Mouse (Mus musculus): ENCODE results near the gene 1700001P01Rik. TPM values are rescaled to one million over a fixed set of nuclear protein-coding genes. Genes with fewer than 3 reads are reported as not detected.

1700001P01Rik gene
- total and polyA plus RNA-seq, 2 experiments from 2014 or later, result not detected

DNA sequence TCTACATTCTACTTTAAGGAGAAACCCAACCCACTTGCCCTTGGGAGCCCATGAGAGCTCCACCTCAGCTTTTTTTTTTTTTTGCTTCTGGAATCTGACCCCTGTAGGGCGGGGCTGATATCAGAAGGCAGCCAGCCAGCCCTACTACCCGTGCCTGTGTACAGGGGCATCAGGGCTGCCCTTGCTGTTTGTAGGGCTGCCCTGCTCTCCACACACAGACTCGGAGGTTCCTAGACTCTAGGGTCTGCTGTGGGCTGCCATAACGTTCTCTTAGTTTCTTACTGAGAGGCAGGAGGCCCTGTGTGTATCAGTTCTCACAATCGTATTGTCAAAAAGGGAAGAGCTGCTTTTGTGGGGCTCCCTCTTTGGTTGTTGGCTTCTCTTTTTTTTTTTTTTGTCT is 41.7 kb upstream of the 1700001P01Rik start:
- Histone ChIP-seq H3K4me3 (ENCODE audit: low read depth, low read length) (no peak overlapping the region), H3K4me1 (ENCODE audit: insufficient read depth, low read length) (peaks cover 15% of the 10 kb centered on the region), H3K27ac (ENCODE audit: low read depth, low read length) (no peak overlapping the region), H3K27me3 (ENCODE audit: insufficient read depth, low read length) (no peaks in the 10 kb centered on the region), H3K4me2 (ENCODE audit: low read depth, low read length, poor library complexity, severe bottlenecking) (no peak overlapping the region), H3K36me3 (ENCODE audit: insufficient read depth, low read length) (peaks cover 53% of the 10 kb centered on the region), H3K9ac (replicated peaks; ENCODE audit: low read length, poor library complexity, severe bottlenecking) (no peak overlapping the region), H3K9me3 (ENCODE audit: low read length) (no peaks in the 10 kb centered on the region)
- WGBS, result 45% methylated on average over 5 of the region's 5 CpGs
- DNase-seq (ENCODE audit: low spot score) (no peak), ATAC-seq (ENCODE audit: low FRiP score) (no peak)
- TF ChIP-seq CTCF (IDR thresholded peaks at IDR 0.05), result no peak

DNA sequence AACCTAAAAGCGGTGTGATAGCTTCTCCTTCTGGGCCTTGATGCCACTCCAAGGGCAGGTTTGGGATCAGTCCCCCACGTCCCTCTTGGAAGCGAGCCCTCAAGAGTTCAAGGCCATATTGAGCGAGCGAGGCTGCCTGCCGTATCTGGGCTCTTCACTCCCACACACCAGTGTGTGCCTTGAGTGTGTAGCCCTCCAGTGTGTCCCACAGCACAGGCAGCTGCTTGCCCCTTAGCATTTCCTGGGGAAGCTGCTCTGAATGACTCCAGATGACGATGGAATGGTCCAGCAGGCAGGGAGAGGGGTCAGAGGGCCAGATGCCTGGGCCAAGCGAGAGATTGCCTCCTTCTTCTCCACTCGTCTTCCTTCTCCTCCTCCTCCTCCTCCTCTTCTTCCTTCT is 41.2 kb upstream of the 1700001P01Rik start:
- peaks cover 53% of the 10 kb centered on the region for H3K36me3 ChIP-seq (ENCODE audit: insufficient read depth, low read length)
- DNase-seq (ENCODE audit: low spot score), result no peak
- peaks cover 20% of the 10 kb centered on the region for H3K4me1 ChIP-seq (ENCODE audit: insufficient read depth, low read length)
- WGBS, result 68% methylated on average over 9 of the region's 9 CpGs
- TF ChIP-seq CTCF (IDR thresholded peaks at IDR 0.05), result no peak
- ATAC-seq (ENCODE audit: low FRiP score), result no peak
- no peaks in the 10 kb centered on the region for H3K9me3 ChIP-seq (ENCODE audit: low read length)
- no peaks in the 10 kb centered on the region for H3K27me3 ChIP-seq (ENCODE audit: insufficient read depth, low read length)
- no peak overlapping the region for H3K9ac ChIP-seq (replicated peaks; ENCODE audit: low read length, poor library complexity, severe bottlenecking)
- no peak overlapping the region for H3K27ac ChIP-seq (ENCODE audit: low read depth, low read length)
- H3K4me2 ChIP-seq (ENCODE audit: low read depth, low read length, poor library complexity, severe bottlenecking), result no peak overlapping the region
- H3K4me3 ChIP-seq (ENCODE audit: low read depth, low read length), result no peak overlapping the region

DNA sequence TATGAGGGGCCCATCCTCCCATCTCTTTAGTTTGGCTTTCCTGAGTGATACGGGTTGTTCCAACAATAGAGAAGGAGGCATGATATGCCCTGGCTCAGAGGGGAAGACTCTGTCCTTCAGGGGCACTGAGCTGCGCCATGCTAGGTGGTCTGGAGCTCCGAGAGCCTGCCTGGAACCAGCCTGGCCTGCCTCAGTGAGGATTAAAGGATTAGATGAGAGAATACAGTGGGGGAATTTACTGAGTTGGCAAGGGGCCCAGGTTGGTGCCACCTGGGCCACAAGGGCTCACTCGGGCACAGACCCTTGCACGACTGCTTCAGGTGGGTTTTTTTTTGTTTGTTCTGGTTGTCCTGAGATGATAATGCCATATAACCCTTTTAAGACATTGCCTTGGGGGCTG is 40.5 kb upstream of the 1700001P01Rik start:
- Histone ChIP-seq H3K9ac (replicated peaks; ENCODE audit: low read length, poor library complexity, severe bottlenecking) (no peak overlapping the region), H3K4me2 (ENCODE audit: low read depth, low read length, poor library complexity, severe bottlenecking) (no peak overlapping the region), H3K4me1 (ENCODE audit: insufficient read depth, low read length) (peaks cover 27% of the 10 kb centered on the region), H3K27ac (ENCODE audit: low read depth, low read length) (0 out of 2 replicates have a peak overlapping the region, but pooled peaks have one; percentile 21), H3K9me3 (ENCODE audit: low read length) (no peaks in the 10 kb centered on the region), H3K4me3 (ENCODE audit: low read depth, low read length) (no peak overlapping the region), H3K36me3 (ENCODE audit: insufficient read depth, low read length) (peaks cover 47% of the 10 kb centered on the region), H3K27me3 (ENCODE audit: insufficient read depth, low read length) (no peaks in the 10 kb centered on the region)
- no peak for DNase-seq (ENCODE audit: low spot score)
- no peak for ATAC-seq (ENCODE audit: low FRiP score)
- no peak for TF ChIP-seq CTCF (IDR thresholded peaks at IDR 0.05)
- WGBS, result 33% methylated on average over 5 of the region's 5 CpGs

DNA sequence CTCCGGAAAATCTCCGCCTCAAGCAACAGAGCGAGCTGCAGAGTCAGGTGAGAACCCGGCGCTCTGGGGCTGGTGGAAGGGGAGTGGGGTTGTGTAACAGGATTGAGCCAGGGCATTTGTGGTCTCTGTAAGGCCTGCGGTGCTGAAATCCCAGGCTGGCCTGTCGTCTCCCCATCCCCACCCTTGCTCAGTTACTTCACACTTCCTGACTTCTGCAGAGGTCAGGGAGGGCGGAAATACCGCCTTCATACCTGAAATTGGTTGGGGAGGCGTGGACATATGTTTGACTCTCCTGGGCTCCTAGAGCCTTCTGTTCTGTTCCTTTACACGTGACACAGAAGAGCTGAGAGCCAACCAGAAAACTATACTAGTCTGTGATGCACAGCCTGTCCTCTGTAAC is 40.0 kb upstream of the 1700001P01Rik start:
- 63% methylated on average over 11 of the region's 11 CpGs for WGBS
- ATAC-seq (ENCODE audit: low FRiP score) (no peak), DNase-seq (ENCODE audit: low spot score) (no peak)
- no peak for TF ChIP-seq CTCF (IDR thresholded peaks at IDR 0.05)
- Histone ChIP-seq H3K4me3 (ENCODE audit: low read depth, low read length) (no peak overlapping the region), H3K27me3 (ENCODE audit: insufficient read depth, low read length) (no peaks in the 10 kb centered on the region), H3K4me1 (ENCODE audit: insufficient read depth, low read length) (peaks cover 31% of the 10 kb centered on the region), H3K9ac (replicated peaks; ENCODE audit: low read length, poor library complexity, severe bottlenecking) (no peak overlapping the region), H3K9me3 (ENCODE audit: low read length) (no peaks in the 10 kb centered on the region), H3K27ac (ENCODE audit: low read depth, low read length) (0 out of 2 replicates have a peak overlapping the region, but pooled peaks have one; percentile 21), H3K4me2 (ENCODE audit: low read depth, low read length, poor library complexity, severe bottlenecking) (no peak overlapping the region), H3K36me3 (ENCODE audit: insufficient read depth, low read length) (peaks cover 43% of the 10 kb centered on the region)

DNA sequence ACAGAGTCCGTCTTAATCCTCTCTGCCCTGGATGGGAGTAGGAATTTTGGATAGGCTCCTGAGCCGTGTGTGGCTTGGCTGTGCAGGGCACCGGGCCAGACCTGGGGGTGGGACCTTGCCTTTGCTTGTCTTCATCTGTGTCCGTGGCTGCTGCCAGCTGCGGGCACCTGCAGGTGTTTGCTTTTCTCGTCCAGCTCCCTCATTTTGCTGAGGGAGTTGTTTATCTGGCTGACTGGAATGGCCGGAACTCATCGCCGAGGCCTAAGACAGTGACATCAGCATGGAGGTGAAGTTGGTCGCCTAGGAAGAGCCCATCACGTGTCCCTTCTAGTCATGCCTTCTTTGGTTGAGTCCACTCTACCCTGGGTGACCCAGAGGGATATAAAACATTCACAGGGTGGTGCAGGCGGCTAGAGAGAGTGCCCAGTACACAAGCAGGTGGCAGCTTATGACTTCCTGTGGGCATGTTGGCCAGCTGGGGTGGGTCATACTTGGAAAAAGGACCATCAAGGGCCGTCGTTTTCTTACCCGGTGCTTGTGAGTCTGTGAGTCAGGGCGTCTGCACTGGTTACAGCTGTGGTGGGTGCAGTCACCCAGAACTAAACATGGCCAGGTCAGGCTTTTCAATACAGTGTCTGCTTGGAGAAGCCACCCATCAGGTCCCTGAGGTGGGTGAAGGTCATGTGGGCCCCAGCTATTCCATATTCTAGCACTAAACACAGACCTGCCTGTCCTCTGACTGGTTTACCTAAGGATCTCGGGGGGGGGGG is 38.2 kb upstream of the 1700001P01Rik start:
- TF ChIP-seq CTCF (IDR thresholded peaks at IDR 0.05), result no peak
- no peak for DNase-seq (ENCODE audit: low spot score)
- peaks cover 32% of the 10 kb centered on the region for H3K4me1 ChIP-seq (ENCODE audit: insufficient read depth, low read length)
- peaks cover 38% of the 10 kb centered on the region for H3K36me3 ChIP-seq (ENCODE audit: insufficient read depth, low read length)
- H3K9ac ChIP-seq (replicated peaks; ENCODE audit: low read length, poor library complexity, severe bottlenecking), result no peak overlapping the region
- no peak overlapping the region for H3K4me2 ChIP-seq (ENCODE audit: low read depth, low read length, poor library complexity, severe bottlenecking)
- peak overlapping the region; percentile 93 for H3K27ac ChIP-seq (ENCODE audit: low read depth, low read length)
- WGBS, result 63% methylated on average over 17 of the region's 17 CpGs
- H3K9me3 ChIP-seq (ENCODE audit: low read length), result no peaks in the 10 kb centered on the region
- H3K27me3 ChIP-seq (ENCODE audit: insufficient read depth, low read length), result no peaks in the 10 kb centered on the region
- no peak overlapping the region for H3K4me3 ChIP-seq (ENCODE audit: low read depth, low read length)
- no peak for ATAC-seq (ENCODE audit: low FRiP score)

DNA sequence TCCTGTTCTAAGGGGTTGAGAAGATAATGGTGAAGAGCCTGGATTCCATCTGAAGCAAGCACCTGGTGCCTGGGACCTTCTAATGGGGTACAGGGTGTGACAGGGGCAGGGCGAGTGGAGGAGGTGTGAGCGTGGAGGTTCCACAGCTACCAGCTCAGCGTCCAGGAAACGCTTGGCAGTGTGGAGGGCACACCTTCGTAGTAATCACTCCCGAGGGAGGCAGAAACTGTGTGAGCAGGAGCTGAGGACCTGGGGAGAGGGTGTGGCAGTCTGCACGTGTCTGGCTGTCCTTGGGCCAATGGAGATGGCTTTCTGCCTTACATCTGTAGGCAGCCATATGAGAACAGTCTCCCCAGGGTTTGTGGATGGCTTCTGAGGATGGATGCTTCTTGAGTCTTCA is 37.4 kb upstream of the 1700001P01Rik start:
- Histone ChIP-seq H3K27ac (ENCODE audit: low read depth, low read length) (peak overlapping the region; percentile 93), H3K36me3 (ENCODE audit: insufficient read depth, low read length) (peaks cover 40% of the 10 kb centered on the region), H3K27me3 (ENCODE audit: insufficient read depth, low read length) (no peaks in the 10 kb centered on the region), H3K4me3 (ENCODE audit: low read depth, low read length) (no peak overlapping the region), H3K9me3 (ENCODE audit: low read length) (no peaks in the 10 kb centered on the region), H3K4me2 (ENCODE audit: low read depth, low read length, poor library complexity, severe bottlenecking) (peak overlapping the region; percentile 39), H3K9ac (replicated peaks; ENCODE audit: low read length, poor library complexity, severe bottlenecking) (peak overlapping the region; percentile 44), H3K4me1 (ENCODE audit: insufficient read depth, low read length) (peaks cover 33% of the 10 kb centered on the region)
- TF ChIP-seq CTCF (IDR thresholded peaks at IDR 0.05), result no peak
- 16% methylated on average over 7 of the region's 7 CpGs for WGBS
- DNase-seq (ENCODE audit: low spot score) (no peak), ATAC-seq (ENCODE audit: low FRiP score) (peak; percentile 47; the same call in 1 of the 2 replicates)
